Mouse (Mus musculus) forelimb bud, embryonic 11.5 days (tissue): ENCODE measurements around the gene BC107364.
A peak's percentile ranks its signal among the peaks of the same experiment; 100 is the strongest.
"Not testable (repeated sequence)": the region's sequence is repeated elsewhere in the genome, so short reads cannot be mapped to it uniquely, and the experiment has no call there.

ENCODE experiments used
- DNase-seq: peaks from one replicate; pipeline ENCODE4 v3.0.0-alpha.2; 2012; ENCODE audit warnings: low read depth, low spot score

BC107364 gene

GRCm38 (mm10) chr3:96414126-96414950 is 37.8 kb downstream of the BC107364 start:
- peak; percentile 92 for DNase-seq

DNA sequence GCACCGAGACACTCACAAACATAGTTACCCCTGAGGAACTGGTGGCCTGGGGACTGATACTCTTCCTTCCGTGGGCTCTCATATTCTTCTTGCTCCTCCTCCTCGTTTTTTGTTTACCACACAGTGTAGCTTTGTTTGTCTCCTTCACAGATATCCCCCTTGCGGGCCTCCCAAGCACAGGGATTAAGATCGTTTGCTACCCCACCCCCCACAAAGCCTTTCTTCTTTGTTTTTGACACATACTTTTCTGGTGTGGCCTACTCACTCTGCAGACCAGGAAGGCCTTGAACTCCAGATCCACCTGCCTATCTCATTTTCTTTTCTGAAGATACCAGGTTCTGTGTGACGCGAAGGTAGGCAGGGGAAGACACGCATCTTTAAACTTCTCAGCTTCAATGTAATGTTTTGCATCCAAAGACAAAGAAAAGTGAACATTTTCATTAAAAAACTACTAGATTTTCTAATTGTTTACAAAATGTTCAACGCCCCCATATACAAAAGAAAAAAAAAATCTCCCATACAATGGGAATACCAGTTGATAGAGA is 38.5 kb downstream of the BC107364 start:
- DNase-seq, result no peak

DNA sequence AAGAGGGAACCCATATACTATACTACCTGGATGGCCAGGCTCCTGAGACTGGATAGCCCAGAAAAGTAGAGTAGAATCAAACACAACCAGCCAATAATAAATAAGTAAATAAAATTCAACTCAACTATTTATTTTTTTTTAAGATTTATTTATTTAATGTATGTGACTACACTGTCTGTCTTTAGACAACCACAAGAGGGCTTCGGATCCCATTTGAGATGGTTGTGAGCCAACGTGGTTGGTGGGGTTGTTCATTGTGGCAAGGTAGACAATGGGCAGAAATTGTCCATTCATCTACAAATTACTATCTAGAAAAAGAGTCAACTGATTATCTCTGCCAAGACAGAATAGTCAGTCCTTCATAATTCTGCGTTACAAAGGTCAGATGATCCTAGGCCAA is 40.3 kb downstream of the BC107364 start:
- no peak for DNase-seq

DNA sequence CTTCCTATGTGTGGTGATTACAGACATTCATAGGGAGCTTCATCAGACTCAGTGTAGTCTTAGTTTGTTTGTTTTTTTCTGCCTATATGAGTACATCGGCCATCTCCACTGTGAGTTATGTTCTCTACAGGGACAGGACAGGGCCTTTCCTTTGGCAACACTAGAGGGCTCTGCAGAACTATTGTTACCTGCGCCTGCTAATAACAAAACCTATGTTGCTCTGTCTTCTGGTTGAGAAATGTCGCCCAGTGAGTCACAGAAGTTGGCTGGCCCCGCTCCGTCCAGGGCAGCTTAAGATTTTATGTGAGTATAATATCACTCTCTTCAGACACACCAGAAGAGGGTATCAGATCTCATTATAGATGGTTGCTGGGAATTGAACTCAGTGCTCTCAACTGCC is 41.1 kb downstream of the BC107364 start:
- DNase-seq, result no peak

DNA sequence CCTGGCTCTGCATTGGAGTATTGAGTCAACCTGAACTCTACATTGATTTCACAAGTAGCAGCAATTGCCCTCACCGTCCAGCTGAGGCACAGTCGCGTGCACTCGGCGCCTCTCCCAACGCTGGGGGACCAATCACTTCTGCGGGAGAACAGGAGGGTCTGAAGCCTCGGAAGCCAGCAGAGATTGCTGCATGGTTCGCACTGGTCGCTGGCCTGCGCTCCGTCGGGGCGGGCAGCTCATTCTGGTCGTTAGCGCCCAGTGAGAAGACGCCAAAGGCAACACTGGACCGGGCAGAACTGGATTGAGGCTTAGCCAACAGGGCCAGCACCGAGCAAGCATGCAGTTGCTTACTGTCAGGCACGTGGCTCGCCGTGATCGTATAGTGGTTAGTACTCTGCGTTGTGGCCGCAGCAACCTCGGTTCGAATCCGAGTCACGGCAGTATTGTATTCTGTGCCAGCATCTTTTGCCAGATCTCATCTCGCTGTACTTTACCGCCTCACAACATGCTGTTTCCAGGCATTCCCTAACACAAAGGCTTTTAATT is 42.3 kb downstream of the BC107364 start:
- DNase-seq, result no peak

DNA sequence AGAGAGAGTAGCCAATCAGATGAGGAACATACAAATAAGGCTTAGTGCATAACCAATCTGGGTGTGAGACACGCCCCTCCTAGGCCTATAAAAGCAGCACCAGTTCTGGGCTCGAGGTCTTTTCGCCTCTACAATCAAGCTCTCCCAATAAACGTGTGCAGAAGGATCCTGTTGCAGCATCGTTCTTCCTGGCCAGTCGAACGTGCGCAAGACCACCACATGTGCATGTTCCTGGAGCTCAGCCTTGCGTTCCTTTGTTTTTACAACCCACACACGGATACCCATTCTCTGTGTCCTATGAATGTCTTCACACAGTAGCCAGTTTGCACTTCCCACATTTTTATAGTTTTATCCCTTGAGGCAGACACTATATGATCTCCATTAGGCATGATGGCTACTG is 44.0 kb downstream of the BC107364 start:
- DNase-seq, result not testable (repeated sequence)

- DNase-seq, result no peak
Observed at GRCm38 (mm10) chr3:96405541-96406503, 46.3 kb downstream of the BC107364 start.

DNA sequence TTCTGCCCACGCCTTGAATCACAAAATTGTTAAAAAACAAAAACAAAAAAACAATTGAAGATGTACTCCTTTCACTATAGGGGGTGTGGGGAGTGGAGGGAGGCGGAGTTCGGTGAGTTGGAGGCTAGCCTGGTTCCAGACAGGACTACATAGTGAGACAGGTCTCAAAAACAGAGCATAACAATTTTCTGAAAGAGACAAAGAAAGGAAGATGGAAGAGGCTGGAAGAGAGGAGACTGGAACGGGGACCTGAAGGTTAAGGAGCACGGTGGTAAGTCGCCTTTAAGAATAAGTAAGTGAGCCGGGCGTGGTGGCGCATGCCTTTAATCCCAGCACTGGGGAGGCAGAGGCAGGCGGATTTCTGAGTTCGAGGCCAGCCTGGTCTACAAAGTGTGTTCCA is 47.1 kb downstream of the BC107364 start:
- DNase-seq, result no peak

GRCm38 (mm10) chr3:96404450-96404849 is 47.7 kb downstream of the BC107364 start:
- no peak for DNase-seq

GRCm38 (mm10) chr3:96403016-96403415 is 49.1 kb downstream of the BC107364 start:
- no peak for DNase-seq

DNA sequence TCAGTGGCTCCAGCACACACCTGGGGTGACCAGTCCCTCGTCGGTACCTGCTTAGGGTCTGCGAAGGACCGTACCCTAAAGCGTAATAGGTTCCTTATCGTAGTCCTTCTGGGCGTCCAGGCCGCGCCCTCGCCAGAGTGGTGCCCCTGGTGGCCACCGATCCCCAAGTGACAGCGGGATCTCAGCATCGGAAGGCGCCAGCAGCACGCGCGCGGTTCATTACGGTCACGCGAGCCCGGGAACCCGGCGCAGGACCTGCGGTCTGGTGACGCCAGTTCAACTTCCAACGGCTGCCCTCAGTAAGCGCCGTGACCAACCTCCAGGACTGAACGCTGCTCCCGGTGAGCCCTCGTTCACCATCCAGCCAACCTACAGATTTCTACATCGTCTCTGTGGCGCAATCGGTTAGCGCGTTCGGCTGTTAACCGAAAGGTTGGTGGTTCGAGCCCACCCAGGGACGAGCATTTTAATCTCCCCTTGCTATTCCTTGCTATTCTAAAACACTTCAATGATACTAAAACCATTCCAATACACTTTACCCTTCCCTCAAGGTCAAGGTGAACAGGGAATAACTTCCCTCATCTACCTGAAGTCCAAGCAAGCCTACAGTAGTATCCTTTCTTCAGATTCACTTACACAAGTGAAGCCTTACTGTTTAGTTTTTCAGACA is 50.1 kb downstream of the BC107364 start:
- peak; percentile 77 for DNase-seq

GRCm38 (mm10) chr3:96401474-96401831 is 50.7 kb downstream of the BC107364 start:
- DNase-seq, result peak; percentile 51

DNA sequence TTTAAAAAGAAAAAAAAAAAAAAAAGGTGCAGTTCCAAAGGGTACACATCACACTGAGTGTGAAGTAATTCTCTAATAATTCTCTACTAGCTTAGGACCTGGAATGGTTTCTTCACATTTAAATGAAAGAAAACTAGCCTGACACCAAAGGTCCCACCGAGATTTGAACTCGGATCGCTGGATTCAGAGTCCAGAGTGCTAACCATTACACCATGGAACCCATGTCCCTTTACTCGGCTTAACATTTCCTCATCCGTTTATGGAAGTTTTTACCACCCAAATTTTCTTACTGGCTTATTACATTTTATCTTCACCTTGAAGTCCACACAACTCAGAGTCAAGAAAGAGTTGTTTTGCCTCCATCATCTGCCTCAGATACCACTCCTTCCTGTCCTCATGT is 53.2 kb downstream of the BC107364 start:
- peak; percentile 43 for DNase-seq

DNA sequence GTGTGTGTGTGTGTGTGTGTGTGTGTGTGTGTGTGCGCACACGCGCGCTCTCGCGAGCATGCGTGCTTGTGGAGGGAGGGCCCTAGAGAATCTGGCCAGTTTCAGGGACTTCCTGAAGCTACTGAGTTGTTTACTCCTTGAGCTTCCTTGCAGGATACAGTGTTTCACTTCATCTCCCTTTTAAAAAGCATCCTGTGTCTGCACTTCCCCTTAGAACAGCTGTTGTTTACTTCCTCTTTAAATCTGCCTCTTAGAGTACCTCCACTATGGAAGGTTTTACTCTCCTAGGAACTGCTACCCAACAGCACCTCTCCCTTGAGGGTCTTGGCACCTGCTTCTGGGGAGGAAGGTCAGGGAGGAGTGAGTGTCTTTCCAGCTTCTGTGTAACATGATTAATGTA is 55.2 kb downstream of the BC107364 start:
- DNase-seq, result no peak

DNA sequence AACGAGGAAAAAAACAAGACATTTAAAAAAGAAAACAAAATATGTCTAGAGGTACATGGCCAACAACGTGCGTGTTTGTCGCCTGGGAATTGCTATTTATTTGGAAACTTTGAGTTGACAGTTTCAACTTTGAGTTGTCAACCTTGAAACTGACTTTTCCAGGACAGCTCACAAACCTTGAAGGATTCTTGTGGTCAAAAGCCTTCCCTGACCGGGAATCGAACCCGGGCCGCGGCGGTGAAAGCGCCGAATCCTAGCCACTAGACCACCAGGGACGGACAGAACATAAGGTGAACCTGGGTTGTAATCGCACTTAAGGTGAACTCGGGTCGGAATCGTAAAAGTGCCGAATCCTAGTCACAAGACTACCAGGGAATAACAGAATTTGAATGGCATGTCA is 64.9 kb downstream of the BC107364 start:
- not testable (repeated sequence) for DNase-seq
